Mouse (Mus musculus): ENCODE measurements at regions not wholly inside any gene's neighbourhood (a gene's known extent, or its start where the extent isn't known, plus 50 kb on each side); places are given as distances from the start of the nearest gene placed in this dataset.
"Not testable (repeated sequence)": the region's sequence is repeated elsewhere in the genome, so short reads cannot be mapped to it uniquely, and the experiment has no call there.

- no peak for ATAC-seq (ENCODE audit: low TSS enrichment)
Observed at GRCm38 (mm10) chr1:113932492-113932891, 1752.1 kb upstream of the Cntnap5a start.

GRCm38 (mm10) chr1:113958016-113958751 lies 1726.4 kb upstream of the Cntnap5a start:
- ATAC-seq (ENCODE audit: low TSS enrichment), result no peak

GRCm38 (mm10) chr1:113959267-113959666 lies 1725.3 kb upstream of the Cntnap5a start:
- not testable (repeated sequence) for ATAC-seq (ENCODE audit: low TSS enrichment)

- ATAC-seq (ENCODE audit: low TSS enrichment), result not testable (repeated sequence)
Observed at GRCm38 (mm10) chr1:113963931-113964330, 1720.6 kb upstream of the Cntnap5a start.

- ATAC-seq (ENCODE audit: low TSS enrichment), result no peak
Observed at GRCm38 (mm10) chr1:113964431-113964830, 1720.1 kb upstream of the Cntnap5a start.

GRCm38 (mm10) chr1:113970617-113971016 lies 1713.9 kb upstream of the Cntnap5a start:
- no peak for ATAC-seq (ENCODE audit: low TSS enrichment)

GRCm38 (mm10) chr1:113980111-113980510 lies 1704.4 kb upstream of the Cntnap5a start:
- no peak for ATAC-seq (ENCODE audit: low TSS enrichment)

GRCm38 (mm10) chr1:113989676-113990296 lies 1694.8 kb upstream of the Cntnap5a start:
- no peak for ATAC-seq (ENCODE audit: low TSS enrichment)

GRCm38 (mm10) chr1:113992488-113992887 lies 1692.1 kb upstream of the Cntnap5a start:
- peak; percentile 89 for ATAC-seq (ENCODE audit: low TSS enrichment)

- no peak for ATAC-seq (ENCODE audit: low TSS enrichment)
Observed at GRCm38 (mm10) chr1:114037877-114038276, 1646.7 kb upstream of the Cntnap5a start.

- no peak for ATAC-seq (ENCODE audit: low TSS enrichment)
Observed at GRCm38 (mm10) chr1:114039383-114039782, 1645.2 kb upstream of the Cntnap5a start.

GRCm38 (mm10) chr1:114063097-114063496 lies 1621.5 kb upstream of the Cntnap5a start:
- peak; percentile 93 for ATAC-seq (ENCODE audit: low TSS enrichment)

GRCm38 (mm10) chr1:114074506-114074905 lies 1610.0 kb upstream of the Cntnap5a start:
- ATAC-seq (ENCODE audit: low TSS enrichment), result no peak
